Mouse (Mus musculus) cerebellum, adult 9-10 months (tissue): ENCODE data around the gene Neu1.
A peak's percentile ranks its signal among the peaks of the same experiment; 100 is the strongest.

ENCODE experiments used
- DNase-seq: peaks from one replicate; pipeline ENCODE4 v3.0.0; 2022

Gene Neu1

GRCm38 (mm10) chr17:34902895-34903294 lies 28.2 kb upstream of the Neu1 start:
- DNase-seq: no peak

DNA sequence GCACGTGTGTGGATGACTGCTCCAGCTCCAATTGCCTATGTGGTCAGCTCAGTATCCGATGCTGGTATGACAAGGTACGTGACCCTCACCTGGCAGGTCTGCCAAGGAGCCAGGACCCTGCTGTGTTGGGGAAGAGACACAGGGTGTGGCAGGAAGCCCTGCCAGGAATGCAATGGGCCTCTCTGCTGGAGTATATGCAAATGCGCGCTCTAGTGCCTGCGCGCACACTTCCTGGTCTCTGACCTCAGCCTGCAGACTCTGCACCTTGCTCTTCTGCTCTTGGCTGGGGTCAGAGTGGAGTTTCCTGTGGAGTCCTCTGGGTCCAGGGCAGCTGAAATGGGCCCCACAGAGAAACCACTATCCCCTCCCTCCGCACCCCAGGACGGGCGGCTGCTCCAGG lies 20.1 kb upstream of the Neu1 start:
- DNase-seq: no peak

DNA sequence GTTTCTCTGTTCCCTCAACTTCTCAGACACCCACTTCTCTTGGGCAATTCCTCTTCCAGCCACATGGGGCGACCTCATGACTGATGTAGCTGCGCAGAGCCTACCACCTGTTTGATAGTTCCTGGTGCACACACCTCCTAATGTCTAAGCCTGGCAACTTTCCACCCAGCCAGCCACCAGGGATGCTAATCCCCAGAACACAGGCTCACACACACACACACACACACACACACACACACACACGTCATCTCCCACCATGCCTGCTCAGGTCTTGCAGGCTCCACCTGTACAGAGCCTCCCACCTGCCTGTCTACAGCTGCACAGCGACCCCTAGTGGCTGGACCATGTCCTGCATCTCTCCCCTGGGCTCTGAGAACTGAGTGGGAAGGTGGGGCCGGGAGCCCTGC lies 19.1 kb upstream of the Neu1 start:
- peak; percentile 80 for DNase-seq

DNA sequence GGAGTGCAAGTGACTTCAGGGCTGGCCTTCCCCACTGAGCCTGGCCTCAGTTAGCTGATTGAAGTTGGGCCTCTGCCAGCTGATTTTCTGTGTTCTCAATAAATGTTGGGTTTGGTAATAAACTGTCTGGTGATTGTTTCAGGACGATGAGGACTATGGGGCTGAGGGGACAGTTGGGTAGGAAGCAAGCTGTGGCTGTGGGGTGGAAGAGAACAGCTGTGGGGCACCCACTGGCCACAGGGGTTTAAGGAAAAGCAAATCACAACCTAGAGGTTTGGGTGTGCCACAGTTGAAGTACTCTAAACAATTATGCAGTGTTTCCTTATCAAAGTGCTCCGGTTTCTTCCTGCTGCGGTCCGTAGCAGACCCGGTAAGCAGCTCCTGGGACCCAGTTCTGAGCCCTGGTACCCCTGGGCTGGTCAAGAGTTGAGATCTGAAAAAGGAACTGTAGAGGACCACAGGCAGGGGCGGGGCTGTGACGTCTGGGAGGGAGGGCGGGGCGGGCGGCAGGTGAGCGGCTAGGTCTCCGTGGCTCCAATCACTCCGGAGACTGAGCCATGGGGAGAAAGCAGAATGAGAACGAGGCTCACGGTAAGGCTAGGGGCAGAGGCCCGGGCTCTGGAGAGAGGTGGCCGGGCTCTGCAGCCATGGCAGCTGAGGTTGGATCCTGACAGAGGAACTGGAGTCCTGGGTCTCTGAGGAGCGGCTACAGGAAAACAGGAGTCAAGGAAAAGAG lies 17.0 kb upstream of the Neu1 start, which contains the start of gene Slc44a4:
Gene Slc44a4, plus strand, starts transcription at position 537 of the 736 bp plus-strand sequence.
- no peak for DNase-seq

DNA sequence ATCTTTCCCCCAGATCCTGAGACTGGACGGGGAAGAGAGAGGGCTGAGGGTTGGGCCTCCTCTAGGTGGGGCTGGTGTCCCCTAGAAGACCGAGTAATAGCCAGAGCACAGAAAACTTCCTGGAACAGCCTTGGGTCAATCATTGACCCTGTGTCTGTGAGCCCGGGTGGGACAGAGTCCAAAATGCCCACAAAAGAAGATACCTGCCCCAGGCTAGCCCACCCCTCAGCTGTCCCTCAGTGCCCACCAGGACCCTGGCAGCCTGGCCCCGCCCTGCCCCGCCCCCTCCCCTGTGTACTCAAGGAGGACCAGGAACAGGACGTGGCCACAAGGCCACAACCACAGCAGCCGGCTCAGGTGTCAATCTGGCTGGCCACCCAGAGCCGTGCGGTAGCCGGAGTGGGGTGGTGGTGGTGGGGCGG lies 15.6 kb upstream of the Neu1 start:
- DNase-seq: no peak

DNA sequence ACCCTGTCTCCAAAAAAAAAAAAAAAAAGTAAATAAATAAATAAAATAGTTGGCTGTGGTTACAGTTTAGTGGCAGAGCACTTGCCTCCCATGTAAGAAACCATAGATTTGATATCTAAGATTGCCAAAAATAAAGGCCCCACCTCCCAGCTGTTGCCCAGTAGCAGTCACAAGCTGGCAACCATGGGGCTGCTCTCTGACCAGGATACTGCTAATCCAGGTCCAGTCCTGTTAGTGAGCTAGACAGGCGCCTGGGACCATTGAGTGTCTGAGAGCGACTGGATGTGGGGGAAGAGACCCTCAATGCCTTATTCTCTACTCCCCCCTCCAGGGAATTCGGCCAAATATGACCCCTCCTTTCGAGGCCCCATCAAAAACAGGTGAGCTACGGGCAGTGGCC lies 14.7 kb upstream of the Neu1 start:
- DNase-seq: no peak

GRCm38 (mm10) chr17:34917188-34917587 lies 13.9 kb upstream of the Neu1 start:
- DNase-seq: no peak

- no peak for DNase-seq
These were observed 8.1 kb upstream of the Neu1 start for GRCm38 (mm10) chr17:34922939-34923338.

DNA sequence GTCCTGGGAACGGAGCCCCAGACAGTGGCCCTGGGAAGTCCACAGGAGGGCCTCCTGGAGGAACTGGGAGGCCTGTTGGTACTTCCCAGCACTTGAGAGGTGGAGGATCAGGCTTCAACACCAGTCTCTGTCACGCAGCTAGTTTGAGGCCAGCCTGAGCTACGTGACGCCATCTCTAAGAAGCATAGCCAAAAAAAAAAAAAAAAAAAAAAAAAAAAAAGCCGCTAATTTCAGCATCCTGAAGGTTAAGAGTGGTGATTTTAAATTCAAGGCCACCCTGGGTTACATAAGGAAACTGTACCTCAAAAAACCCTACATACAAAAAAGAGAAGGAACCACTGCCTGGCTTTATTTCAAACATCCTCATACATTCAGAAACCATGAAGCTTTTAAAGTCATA lies 6.8 kb upstream of the Neu1 start:
- no peak for DNase-seq

GRCm38 (mm10) chr17:34927306-34928019 lies 3.6 kb upstream of the Neu1 start:
- DNase-seq: no peak

DNA sequence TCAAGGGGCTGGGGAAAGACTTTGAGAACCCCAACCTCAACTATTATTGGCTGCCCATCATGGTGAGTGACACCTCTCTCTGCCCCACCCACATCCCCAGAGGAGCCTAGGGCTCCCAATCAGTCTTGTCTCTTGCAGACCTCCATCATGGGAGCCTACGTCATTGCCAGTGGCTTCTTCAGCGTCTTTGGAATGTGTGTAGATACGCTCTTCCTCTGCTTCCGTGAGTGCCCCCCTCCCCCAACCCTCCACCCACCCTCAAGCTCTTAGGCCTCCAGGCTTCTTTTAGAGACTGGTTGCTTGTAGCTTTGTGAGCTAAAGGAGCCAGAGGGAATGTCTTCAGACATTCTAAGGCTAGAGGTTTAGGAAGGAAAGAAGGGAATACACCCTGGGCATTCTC lies 2.2 kb upstream of the Neu1 start:
- no peak for DNase-seq

- peak; percentile 61 for DNase-seq
These were observed 664 bp downstream of the Neu1 start for GRCm38 (mm10) chr17:34931735-34932098.

GRCm38 (mm10) chr17:34932287-34932686 lies 1.2 kb downstream of the Neu1 start:
- no peak for DNase-seq

GRCm38 (mm10) chr17:34934031-34934430 lies 3.0 kb downstream of the Neu1 start:
- no peak for DNase-seq

DNA sequence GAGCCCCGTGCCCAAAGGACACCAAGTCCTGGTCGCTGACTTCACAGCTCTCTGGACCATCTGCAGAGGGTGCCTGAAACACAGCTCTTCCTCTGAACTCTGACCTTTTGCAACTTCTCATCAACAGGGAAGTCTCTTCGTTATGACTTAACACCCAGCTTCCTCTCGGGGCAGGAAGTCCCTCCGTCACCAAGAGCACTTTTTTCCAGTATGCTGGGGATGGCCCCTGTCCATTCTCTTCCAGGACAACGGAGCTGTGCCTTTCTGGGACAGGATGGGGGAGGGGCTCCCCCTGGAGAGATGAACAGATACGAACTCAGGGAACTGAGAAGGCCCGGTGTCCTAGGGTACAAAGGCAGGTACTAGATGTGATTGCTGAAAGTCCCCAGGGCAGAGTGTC lies 3.8 kb downstream of the Neu1 start:
- DNase-seq: no peak

DNA sequence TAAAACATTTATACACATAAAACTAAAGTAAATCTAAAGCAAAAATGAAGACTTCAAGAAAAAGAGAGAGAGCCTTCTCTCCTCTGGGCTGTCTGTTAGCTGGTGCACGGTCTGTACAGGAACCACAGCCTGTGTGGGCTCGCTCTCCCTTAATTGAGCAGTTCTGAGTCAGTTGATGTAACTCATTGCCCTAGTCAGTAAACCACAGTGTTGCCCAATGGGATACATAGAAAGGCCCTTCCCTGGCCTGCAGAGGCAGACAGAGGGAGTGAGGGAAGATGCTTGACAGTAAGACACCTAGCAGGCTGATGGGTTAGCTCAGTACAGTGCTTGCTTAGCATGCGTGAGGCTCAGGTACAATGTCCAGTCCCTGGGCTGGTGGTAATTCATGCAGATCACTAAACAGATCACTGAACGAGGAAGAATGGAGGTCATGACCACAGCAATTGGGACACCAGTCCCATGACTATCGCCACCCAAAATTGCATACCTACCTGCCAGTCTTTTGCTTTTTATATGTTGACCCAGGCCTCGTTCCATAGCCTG lies 7.0 kb downstream of the Neu1 start:
- no peak for DNase-seq

GRCm38 (mm10) chr17:34941344-34942041 lies 10.4 kb downstream of the Neu1 start:
- no peak for DNase-seq

DNA sequence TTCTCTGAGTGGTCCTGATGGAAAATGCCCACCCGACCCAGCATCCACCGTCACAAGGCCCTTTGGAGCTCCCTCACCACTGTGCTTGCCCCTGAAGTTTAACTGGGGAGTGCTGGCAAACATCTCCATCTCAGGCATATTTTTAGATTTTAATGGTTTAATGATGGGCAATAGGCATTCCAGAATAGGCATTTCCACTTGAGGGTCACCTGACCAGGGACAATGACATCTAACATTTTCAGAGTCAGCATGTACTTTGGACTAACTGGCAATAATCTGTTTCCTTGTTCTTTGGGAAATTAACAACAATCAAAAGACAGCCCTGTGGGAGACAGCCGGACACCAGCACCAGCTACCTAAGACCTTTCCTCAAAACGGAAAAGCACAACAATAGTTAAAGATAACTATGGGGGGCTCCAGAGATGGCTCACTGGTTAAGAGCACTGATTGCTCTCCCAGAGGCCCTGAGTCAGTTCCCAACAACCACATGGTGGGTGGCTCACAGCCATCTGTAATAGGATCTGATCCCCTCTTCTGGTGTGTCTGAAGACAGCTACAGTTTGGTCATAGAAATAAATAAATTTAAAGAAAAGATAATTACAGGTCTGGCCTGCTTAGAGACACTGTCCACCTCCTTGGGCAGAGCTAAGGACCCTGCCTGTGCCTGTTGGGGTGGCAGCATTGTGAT lies 12.2 kb downstream of the Neu1 start:
- DNase-seq: no peak

GRCm38 (mm10) chr17:34944362-34944761 lies 13.3 kb downstream of the Neu1 start:
- DNase-seq: no peak

DNA sequence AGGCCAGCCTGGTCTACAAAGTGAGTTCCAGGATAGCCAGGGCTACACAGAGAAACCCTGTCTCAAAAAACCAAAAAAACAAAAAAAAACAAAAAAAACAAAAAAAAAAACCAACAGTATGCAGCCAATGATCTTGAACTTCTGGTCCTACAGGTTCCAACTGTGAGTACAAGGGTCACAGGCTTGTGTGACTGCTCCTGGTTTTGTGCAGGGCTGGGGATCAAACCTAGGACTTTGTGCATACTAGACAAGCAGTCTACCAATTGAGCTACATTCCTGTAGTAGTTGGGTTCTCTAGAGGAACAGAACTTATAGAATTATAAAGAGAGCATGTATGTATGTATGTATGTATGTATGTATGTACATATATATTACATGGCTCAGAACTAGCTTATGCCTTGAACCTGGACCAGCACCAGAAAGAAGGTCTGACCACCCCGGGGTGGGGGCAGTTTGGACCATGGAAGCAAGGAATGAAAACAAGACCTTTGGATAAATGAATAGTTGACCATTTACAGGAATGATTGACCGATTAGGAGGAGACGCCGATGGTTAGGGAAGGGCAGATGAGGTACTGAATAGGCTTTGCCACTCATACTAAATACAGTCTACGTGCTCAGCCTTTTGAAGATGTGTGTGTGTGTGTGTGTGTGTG lies 15.6 kb downstream of the Neu1 start:
- no peak for DNase-seq

- DNase-seq: no peak
These were observed 16.6 kb downstream of the Neu1 start for GRCm38 (mm10) chr17:34947606-34948005.
